Mouse (Mus musculus) gastrocnemius, adult 18-20 months (tissue): ENCODE measurements around the gene Fut9. TPM values are rescaled to one million over a fixed set of nuclear protein-coding genes. Genes with fewer than 3 reads are reported as not detected.

Source experiments
- DNase-seq: peaks from one replicate; pipeline ENCODE4 v3.0.0; 2021; ENCODE audit warnings: low spot score
- long read RNA-seq, 2 experiments: library from polyadenylated mRNA; stranded (forward); transcript quantifications; one replicate each; pipeline ENCODE4 v2.0.0; 2021
- total RNA-seq, 2 experiments: library from RNA; stranded (reverse); gene quantifications; 2 replicates each; pipeline ENCODE4 v1.2.3; 2021

Fut9 gene
- under 1 TPM in 1 of 2 experiments, not detected in 1; 0.02 TPM for total RNA-seq
- long read RNA-seq, experiment 1: 0 reads
- long read RNA-seq, experiment 2: 0 reads

DNA sequence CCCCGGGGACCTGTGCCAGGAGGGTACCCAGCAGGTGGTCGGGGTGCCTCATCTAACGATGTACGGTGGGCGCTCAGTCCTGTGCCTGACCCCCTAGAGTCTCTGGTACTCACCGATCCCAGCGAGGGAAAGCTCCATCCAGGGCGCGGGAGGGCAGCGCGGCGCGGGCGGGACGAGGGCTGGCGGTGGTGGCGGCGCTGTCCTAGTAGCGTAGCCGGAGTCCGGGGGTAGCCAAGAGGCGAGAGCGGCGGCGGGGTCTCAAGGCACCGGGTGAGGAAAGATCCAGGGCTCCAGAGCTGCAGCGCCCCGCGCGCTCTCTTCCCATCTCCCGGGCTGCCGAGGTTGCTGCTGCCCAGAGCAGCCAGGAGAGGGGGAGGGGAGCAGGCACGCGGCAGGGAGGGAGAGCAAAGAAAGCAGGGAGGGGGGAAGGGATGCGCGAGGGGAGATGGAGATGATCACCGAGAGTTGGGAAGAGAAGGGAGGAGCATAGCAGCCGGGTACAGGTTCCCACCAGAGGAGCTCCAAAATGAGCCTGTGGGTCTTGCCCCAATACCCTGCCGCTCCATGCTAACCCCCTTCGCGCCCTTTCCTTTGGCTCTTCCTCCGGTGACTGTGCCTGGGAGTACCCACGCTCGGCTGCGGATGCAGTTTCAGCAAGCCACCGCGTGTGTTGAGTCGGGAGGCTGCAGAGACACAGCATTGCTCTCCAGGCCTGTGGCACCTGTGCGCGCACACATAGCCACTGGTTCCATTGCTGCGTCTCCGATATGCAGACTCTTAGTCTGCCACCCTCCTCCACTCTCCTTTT is at the start of gene Fut9:
Gene Fut9 (minus strand): TSS at position 769 of the 808 bp plus-strand sequence.
- DNase-seq: no peak

DNA sequence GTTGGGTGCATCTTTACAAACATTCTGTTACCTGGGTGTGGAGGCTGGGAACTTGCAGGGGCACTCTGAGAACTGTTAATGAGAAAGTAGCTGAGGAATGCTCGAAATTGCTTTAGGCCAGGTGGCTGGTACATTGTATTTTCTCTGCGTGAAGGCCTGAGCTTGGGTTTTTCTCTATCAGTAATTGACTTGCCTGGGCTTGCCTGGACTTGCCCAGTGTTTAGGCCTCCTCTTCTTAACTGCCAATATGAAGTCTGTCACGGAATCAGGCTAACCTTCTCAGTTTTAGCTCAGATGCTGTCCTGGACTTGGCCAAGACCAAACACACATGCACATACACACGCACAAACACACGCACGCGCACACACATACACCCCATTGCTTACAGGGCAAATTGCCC is 15.7 kb upstream of the Fut9 start:
- DNase-seq: no peak

DNA sequence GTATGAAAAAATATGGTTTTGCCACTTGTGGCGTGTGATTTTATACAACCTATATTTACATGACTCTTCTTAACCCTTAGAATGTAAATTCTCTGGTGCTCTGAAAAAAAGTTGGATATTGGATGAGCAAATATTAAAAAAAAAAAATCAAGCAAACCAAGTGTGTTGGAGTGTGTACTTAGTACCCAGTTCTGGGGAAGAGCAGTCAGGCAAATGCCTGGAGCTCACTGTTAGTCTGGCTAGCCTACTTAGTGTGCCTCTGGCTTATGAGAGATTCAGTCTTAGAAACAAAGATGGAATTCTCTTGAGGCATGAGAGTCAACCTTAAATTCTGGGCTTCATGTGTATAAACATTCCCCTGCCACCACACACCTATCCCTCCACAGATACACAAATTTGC is 13.3 kb upstream of the Fut9 start:
- DNase-seq: no peak

DNA sequence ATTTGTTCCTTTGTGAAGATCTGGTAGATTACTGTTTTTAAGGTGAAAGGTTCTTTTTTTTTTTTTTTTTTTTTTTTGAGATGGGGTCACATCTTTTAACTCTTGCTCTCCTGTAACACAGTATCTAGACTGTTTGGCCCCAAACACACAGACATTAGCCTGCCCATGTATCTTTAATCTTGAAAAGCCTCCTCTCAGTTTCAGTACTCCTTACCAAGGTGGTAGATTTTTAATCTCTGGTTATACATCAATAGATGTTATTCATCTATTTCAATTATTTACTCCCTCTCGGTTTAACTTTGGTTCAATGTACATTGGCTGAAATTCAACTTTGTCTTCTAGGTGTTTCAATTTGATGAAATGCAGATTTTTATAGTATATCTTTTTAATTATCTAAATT is 10.0 kb upstream of the Fut9 start:
- no peak for DNase-seq

DNA sequence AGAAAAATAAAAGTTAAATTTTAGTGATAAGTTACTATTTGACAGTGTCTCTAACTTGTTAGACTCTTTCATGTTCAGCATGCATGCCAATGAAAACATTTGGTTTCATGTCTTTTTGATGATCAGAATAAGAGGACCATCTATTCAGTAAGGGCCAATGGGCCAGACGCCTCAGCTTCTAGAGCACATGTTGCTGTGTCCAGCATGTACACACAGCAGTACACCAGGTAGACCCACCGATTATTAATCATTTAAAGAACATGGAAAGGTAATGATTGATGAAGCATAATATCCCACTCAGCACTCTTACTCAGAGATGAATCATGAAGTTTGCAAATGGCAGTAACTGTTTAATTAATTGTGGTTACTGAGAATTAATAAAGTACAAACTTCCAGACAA is 1.7 kb upstream of the Fut9 start:
- no peak for DNase-seq

DNA sequence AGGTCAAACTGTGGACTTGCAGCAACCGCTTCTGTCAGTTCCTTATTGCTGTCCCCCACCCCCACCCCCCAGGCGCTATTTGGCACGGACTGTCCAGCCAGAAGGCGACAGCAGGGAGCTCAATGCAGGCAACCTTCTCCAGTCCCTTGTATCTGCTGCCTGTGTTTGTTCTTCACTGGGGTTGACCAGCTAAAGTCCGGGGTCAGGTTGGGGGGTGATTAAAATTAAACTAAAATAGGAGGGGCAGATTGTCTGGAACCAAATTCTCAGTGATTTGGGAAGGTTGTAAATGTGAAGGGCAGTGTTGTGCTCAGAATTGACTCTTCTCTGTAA is 206 bp upstream of the Fut9 start:
- DNase-seq: no peak

DNA sequence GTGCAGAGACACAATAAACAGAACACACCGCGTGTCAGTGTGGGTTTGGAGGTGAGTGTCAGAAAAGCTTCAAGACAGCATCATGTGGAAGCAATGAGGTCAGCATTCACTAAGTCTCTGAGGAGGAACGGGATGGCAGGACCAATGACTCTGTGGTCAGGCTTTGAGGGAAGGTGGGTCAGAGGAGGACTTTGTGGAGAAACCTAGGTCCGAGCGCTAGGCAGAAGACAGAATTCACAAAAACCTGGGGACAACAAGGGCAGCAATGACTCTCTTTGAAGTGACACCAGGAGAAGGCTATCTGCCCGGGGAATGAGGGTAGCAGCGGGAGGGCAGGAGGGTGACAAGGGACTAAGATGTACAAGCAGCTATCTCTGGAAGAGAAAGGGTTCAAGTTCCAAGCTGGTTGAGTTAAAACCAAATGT is 981 bp downstream of the Fut9 start:
- DNase-seq: no peak

DNA sequence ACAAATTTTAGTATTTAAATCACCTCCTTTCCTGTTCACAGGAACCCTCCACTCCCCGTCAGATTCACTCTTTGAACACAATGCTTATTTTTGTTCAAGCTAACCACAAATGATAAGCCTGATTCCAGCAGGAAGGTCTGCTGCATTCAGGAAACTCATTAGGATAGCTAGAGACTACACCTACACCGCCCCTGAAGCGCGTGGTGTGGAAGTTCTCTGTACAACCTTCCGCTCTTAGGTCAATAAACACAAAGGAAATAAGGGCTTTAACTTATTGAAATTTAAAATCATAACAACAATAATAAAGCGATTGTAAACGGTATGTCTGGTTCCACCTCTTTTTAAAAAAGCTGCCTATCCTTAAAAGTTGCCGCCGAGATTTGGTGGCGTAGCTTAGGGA is 1.6 kb downstream of the Fut9 start:
- no peak for DNase-seq

DNA sequence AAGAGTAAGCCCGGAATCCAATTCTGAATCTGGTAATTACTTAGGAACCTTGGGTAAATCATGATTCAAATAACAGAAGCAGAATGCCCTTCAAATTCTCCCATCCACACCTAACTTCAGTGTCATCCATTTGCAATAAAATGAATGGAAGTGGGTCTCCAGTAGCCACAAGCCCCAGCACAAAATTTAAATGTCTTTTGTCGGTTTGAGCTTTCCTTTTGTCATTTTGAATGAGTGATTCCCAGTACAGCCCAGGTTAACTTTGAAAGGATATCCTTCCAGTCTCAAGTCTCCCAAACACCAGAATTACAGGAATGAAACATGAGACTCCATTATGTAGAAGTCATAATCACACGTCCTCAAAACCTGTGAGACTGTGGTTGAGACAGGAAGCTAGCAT is 3.9 kb downstream of the Fut9 start:
- no peak for DNase-seq

DNA sequence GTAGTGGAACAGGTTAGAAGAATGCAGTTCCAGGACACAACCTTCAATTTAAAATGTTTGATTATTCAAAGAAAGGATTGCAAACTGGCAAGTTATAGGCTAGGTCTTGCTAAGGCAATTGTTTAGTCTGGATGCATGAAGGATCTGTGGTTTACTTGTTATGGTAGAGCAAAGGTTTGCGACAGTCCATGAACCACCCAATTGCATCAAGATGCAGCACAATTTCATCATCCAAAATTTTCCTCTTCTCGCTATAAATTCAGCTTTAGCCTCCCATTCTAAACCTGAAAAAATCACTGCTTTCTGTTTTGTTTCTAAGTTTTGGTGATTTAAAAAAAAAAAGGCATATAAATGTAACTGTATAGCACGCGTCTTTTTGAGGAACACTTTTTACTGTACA is 14.8 kb downstream of the Fut9 start:
- DNase-seq: no peak

DNA sequence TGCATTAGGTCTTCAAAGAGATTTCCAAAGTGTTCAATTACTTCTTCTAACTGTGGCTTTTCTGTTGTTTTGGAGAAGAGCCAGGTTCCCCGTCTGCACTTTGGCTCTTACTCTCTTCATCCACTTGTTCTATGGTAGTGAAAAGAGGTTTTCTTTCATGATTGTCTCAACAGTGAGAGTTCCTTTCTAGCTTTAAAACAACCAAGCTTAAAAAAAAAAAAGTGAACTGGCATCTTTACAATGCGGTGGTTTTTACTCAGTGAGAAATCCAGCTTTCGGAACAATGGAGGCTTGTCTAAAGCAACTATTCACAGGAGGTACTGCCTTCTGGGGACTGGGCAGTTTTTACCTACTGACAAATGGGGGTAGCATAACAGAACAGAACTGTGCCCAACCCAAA is 31.4 kb downstream of the Fut9 start:
- DNase-seq: no peak

DNA sequence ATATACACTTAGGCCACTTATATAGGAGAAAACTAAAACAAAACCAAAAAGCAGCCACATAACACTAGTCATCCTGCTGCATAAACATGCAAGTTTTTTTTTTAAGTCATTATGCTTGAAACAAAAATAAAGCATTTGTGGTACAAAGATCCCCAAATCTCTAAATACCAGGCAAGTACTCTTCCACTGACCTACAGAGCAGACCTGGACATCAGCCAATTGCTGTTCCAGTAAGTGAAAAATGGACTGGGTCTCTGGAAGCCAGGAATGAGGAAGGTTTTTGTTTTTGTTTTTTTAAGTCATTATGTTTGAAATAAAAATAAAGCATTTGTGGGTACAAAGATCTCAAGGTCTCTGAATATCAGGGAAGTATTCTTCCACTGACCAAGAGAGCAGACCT is 37.0 kb downstream of the Fut9 start:
- no peak for DNase-seq

DNA sequence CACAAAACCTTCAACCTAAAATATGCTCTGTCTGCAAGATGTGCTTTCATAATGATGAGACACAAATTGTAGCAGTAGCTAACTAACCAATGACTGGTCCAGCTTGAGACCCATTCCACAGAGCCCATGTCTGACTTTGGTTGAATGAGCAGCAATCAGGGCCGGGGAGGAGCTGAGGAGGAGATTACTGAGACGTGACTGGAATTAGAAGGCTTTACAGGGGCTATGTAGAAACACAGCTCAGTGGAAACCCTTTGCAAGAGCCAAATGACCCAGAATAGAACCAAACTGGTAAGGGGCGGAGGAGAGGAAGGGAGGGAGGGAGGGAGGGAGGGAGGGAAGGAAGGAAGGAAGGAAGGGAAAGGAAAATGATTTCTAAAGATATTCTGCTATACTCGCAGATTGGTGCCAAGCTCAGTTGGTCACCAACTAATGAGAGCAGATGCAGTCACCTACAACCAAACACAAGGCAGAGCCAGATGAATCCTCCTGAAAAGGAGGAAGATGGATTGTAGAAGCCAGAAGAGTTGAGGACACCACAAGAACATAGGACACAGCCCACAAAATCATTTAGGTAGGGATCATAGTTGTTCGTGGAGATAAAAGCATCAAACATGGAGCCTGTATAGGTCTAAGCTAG is 42.0 kb downstream of the Fut9 start:
- DNase-seq: no peak

DNA sequence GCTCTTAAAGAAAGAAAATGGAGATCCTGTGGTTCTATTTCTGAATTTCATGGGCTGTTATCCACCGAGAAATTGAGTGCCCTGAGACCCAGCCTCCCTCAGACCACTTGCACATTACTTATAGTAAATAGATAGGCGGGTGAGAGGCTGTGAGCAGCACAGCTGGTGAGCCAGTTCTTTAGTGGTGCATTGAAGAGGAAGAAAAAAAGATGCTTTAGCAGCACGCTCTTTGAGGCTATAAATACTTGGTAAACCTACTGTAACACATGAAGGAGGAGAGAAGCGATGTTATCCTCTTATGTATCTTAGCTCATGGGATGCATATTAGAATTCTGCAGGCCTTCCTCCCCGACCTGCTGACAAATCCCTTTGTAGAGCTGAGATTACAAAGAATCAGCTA is 58.5 kb downstream of the Fut9 start:
- no peak for DNase-seq

DNA sequence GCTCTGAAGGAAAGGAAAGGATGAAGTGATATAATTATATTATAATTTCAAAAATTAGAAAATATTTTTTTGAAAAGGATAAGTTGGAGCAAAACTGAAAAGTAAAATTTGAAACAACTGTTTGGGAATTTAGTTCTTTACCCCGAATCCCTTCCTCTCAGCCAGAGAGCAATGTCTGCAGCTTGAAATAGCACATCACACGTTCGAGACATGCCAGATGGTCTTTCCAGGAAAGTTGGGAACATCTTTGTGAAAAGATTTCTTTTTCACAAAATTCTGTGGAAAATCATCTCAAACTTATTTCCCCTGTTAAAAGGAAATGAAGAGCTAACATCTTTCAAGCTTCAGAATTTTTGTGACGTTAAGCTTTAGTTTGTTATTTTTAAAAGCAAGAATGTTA is 61.3 kb downstream of the Fut9 start:
- no peak for DNase-seq

DNA sequence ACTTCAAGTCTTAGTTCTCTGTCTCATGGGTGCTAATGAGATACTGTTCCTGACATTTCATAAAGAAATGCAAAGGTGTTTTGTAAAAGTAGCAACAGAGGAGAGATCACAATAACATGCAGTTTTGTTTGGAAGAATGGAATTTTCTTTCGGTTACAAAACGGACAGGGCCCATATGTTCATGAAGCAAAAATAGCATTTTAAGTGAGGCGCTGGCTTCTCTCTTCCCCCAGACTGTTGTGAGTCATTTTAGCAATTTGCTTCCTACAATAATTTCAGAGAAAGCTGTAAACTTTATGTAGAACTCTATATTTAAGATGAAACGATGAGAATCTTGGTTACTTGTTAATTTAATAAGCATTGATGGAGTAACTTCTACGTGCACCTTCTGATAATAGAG is 78.5 kb downstream of the Fut9 start:
- DNase-seq: no peak

DNA sequence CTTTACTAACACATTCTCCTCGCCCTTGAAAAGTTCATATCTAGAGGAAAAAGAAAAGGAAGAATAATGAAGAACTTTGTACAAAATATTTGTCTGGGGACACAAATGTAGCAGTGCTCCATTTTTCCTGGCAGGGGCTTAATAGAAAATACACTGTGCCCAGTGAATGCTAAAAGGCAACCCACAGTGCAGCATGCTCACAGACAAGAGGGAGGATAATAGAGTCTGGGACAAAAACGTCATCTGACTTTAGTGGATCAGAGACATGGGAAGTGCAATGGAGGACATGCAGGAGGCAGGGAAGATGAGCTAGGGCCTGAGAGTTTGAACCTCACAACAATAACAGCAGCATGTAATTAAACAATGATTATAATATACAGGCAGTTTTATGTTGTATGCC is 86.1 kb downstream of the Fut9 start:
- DNase-seq: no peak

DNA sequence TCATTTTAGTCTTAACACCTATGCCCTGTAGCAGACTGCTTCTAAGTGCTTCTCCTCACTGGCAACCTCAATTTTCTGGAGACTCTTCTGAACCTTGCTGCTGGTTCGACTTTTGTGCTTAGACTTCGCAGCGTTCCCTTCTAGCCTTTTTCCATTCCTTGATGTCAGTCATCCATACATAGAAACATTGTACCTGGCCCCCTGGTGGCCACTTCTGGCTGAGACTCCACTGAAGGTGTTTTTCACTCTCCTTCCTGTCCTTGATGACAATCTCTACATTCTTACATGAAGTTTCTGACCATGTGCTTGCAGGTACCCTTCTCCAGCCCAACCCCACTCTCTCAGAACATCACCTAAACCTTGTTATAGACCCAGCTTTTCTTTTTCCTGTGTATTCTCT is 115.1 kb downstream of the Fut9 start:
- DNase-seq: no peak

DNA sequence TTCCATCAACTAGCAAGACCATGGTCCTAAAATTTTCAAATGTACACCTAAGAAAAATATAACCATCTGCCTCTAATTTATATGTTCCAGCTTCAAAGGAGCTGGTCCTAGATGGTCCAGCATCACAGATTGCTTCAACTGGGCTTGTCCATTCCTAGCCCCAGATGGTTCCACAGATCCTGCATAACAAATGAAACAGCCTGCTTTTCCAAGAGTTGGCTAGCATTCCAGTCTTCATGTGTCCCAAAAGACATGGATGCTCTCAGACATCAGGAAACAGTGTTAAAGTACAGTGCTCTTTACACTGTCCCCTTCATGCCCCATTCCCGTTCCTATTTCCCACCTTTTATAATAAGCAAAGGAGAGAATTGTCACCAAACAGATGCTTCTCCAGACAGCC is 135.8 kb downstream of the Fut9 start:
- no peak for DNase-seq

DNA sequence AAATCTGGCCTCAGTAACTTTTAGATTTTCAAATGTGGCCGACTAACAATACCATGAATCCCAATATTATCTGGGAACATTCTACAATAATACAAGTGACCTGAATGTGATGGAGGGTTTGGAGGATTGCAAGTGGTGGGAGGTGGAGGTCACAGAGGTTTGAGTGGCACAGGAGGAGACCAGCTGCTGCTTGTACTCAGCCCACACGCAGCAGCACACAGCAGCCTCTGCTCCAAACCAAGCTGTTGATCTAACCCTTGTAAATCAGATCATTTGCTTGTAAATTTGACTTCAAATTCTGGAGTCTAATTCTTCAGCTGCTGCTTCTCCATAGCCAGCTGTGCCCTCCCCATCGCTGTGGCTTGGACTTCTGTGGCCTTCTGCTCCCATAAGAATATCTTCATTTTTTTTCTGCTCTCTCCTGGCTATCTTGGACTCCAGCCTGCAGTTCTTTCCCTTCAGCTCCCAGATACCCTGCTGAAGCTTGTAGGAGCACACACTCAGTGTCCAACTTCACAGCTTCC is 138.8 kb downstream of the Fut9 start:
- no peak for DNase-seq

DNA sequence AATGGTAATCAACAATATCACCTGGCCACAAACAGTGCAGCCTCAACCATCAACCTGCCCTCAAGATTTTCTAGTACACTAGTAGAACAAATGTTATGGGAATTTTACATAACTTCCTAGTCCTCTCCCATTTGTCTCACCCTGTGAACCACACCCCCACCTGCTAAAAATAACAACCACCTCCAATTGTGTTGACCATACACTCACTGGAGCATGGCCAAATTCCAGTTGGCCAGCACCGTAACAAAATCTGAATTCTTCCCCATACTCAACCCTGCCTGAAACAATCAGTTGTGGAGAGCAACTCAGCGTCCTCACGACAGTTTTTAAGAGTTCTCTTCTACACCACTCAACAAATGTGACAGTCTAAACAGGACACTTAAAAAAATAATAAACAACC is 141.3 kb downstream of the Fut9 start:
- no peak for DNase-seq

DNA sequence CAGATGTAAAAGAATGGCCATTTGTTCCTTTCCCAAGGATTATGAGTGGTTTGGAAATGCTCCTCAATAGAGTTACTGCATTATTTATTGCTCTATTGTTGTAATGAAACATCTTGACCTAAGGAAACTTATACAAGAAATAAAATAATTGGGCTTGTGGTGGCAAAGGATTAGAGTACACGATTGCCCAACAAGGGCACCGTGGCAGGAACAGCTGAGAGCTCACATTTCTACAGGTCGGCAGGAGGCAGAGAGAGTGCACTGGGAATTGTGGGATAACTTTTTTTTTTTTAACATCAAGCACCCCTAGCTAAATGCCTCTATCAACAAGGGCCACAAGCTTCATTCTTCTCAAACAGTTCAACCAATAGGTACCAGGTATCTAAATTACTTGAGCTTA is 148.1 kb downstream of the Fut9 start:
- no peak for DNase-seq

DNA sequence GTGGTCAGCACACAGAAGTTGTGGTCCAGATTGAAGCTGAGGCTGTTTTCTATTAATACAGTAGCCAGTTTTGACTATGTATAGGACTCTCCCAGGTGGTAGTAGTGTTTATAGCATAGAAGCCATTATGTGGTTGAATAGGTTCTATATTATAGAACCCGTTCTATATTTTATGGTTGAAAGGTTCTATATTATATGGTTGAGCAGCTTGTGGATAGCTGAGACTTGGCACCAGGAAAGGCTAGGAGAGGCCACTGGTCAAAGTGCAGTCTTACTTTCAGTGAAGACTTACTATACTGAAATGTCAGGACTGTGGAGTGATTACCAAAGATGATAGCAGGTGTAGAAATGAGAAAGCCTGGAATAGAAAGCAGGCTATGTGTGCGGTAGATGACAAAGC is 151.9 kb downstream of the Fut9 start:
- no peak for DNase-seq
